Mouse (Mus musculus): Measurements from ENCODE around the gene 1810009A15Rik. TPM values are rescaled to one million over a fixed set of nuclear protein-coding genes. Genes with fewer than 3 reads are reported as not detected.

1810009A15Rik gene
- polyA plus RNA-seq, 1 experiment, result 11.5 TPM

DNA sequence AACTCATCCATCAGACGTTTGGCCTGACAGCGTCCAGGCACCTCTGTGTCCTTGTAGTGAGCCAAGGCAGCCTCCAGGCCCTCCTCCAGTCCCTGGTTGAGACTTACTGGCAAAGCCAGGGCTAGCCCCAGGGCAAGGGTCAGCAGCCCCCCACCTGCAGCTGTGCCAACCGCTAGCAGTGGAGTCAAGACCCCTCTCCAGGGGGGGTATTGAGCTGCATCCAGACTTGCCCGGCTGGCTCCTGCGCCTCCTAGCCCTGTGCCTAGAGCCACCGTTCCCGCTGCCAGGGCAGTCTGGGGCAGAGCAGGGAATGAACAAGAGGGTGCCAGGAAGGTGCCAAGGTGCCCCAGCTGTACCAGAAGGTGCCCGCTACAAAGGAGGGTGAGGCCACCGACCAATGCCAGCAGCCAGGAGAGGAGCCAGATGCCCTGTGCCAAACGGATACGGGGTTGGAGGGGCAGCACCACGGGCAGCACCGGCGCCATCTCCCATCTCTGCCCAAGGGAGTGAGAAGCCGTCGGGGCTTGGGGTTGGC is 40.1 kb downstream of the 1810009A15Rik start:
- Histone ChIP-seq H3K36me3 (ENCODE audit: control insufficient read depth, insufficient read depth, low read length) (peaks cover 14% of the 10 kb centered on the region), H3K27me3 (ENCODE audit: control insufficient read depth, insufficient read depth, low read length) (no peaks in the 10 kb centered on the region), H3K4me1 (ENCODE audit: control insufficient read depth, insufficient read depth, insufficient read length) (peaks cover 17% of the 10 kb centered on the region), H3K4me3 (ENCODE audit: extremely low read depth, insufficient read depth, insufficient read length) (peak overlapping the region; percentile 79), H3K27ac (ENCODE audit: insufficient read depth, low read length) (peak overlapping the region; percentile 89)
- no peak for DNase-seq (ENCODE audit: low read depth in 1 of 2, low spot score in 2 of 2)
- 55% methylated on average over 16 of the region's 16 CpGs for WGBS
- TF ChIP-seq POLR2A (IDR thresholded peaks at IDR 0.05; ENCODE audit: low read depth, low read length) (no peak), CTCF (IDR thresholded peaks at IDR 0.05; ENCODE audit: extremely low read depth, insufficient read depth, insufficient read length, insufficient replicate concordance) (no peak)

DNA sequence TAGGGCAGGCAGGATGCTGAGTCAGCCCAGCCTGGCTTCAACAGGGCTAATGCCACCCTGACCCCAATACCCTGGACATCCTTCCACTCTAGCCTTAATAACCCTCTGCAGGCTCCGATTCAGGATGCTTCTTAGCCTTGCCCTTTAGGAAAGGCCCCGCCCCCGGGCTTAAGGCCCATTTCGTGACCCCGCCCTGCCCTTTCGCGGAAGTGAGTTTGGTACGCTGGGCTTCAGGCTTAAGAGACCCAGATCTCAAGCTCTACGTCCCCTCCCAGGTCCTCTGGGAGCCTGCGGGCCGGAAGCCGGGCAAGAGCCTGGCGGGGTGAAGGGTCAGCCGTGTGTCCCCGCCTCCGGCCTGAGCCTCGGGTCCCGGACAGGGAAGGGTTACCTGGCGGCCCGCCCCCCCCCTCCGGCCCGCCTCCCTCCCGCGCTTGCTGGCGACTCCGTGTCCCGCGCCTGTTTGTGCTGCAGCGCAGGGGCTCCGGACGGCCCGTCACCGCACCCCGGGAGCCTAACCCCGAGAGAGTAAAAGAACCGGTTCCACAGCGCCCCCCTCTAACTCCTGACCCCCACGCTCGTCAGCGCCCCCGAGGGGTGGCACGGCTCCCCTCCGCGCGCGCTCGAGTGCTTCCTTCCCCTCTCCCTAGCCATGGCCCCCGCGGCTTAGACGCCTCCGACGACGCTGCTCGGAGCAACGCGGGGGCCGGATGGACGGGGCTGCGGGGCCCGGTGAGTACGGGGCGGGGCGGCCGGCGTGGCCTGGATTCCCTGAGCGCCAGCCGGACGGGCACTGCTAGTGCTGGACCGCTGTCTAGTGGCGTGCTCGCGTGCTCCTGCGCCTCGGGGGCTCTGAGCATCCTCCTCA is 40.8 kb downstream of the 1810009A15Rik start, which contains the start of the genes Rom1 and Eml3:
Rom1 (minus strand) TSS at position 133 of the 865 bp plus-strand sequence.
Eml3 (plus strand) TSS at position 329 of the 865 bp plus-strand sequence.
- TF ChIP-seq POLR2A (IDR thresholded peaks at IDR 0.05; ENCODE audit: low read depth, low read length) (peak; percentile 20), CTCF (IDR thresholded peaks at IDR 0.05; ENCODE audit: extremely low read depth, insufficient read depth, insufficient read length, insufficient replicate concordance) (peak; percentile 47; the same call in 1 of the 2 replicates)
- Histone ChIP-seq H3K36me3 (ENCODE audit: control insufficient read depth, insufficient read depth, low read length) (peaks cover 15% of the 10 kb centered on the region), H3K4me1 (ENCODE audit: control insufficient read depth, insufficient read depth, insufficient read length) (peaks cover 17% of the 10 kb centered on the region), H3K4me3 (ENCODE audit: extremely low read depth, insufficient read depth, insufficient read length) (peak within 1 kb of the TSS; percentile 79), H3K27me3 (ENCODE audit: control insufficient read depth, insufficient read depth, low read length) (no peaks in the 10 kb centered on the region), H3K27ac (ENCODE audit: insufficient read depth, low read length) (peak within 1 kb of the TSS; percentile 89)
- peak; percentile 60 to 87 for DNase-seq (ENCODE audit: low read depth in 1 of 2, low spot score in 2 of 2)
- WGBS, result under 1% methylated on average over 64 of the region's 74 CpGs

DNA sequence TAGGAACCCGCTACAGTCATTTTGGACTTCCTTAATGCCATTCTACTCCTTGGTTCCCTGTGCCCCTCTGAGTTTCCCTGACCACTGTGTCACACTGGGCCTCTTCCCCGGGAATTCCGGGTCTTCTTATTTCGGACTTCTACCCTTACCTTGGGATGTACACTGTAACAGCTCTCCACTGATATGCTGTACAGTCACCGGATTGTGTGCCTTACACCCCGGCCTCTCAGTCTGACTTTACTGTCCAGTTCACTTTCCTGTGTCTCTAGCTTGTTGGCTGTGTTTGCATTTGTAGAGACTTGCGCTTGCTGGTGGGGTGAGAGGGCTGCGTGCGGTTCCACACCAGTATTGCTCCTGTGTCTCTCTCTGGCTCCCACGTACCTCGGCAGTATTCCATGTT is 41.5 kb downstream of the 1810009A15Rik start:
- H3K4me1 ChIP-seq (ENCODE audit: control insufficient read depth, insufficient read depth, insufficient read length), result peaks cover 17% of the 10 kb centered on the region

DNA sequence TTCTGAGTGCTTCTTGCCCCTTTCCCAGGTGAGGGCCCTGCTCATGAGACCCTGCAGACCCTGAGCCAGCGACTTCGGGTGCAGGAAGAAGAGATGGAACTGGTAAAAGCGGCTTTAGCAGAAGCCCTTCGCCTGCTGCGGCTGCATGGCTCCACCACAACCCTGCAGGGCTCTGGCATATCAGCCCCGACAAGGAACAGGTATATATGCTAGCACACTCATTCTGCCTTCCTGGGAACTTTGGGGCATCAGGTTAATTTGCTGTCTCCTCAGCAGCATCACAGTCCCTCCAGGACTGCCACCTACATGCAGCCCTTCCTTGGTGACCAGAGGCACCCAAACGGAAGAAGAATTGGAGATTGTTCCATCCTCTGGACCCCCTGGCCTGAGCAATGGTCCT is 42.1 kb downstream of the 1810009A15Rik start:
- H3K4me3 ChIP-seq (ENCODE audit: extremely low read depth, insufficient read depth, insufficient read length), result no peak overlapping the region; the same call in 1 of the 2 replicates
- H3K36me3 ChIP-seq (ENCODE audit: control insufficient read depth, insufficient read depth, low read length), result peaks cover 22% of the 10 kb centered on the region
- 86% methylated on average over 7 of the region's 7 CpGs for WGBS
- TF ChIP-seq CTCF (IDR thresholded peaks at IDR 0.05; ENCODE audit: extremely low read depth, insufficient read depth, insufficient read length, insufficient replicate concordance) (no peak), POLR2A (IDR thresholded peaks at IDR 0.05; ENCODE audit: low read depth, low read length) (no peak)
- peaks cover 17% of the 10 kb centered on the region for H3K4me1 ChIP-seq (ENCODE audit: control insufficient read depth, insufficient read depth, insufficient read length)
- no peak overlapping the region for H3K27ac ChIP-seq (ENCODE audit: insufficient read depth, low read length)
- H3K27me3 ChIP-seq (ENCODE audit: control insufficient read depth, insufficient read depth, low read length), result no peaks in the 10 kb centered on the region
- DNase-seq (ENCODE audit: low read depth in 1 of 2, low spot score in 2 of 2), result no peak

More for the DNA sequence above, 41.5 kb downstream of the 1810009A15Rik start:
- DNase-seq (ENCODE audit: low read depth in 1 of 2, low spot score in 2 of 2), result no peak
- Histone ChIP-seq H3K27ac (ENCODE audit: insufficient read depth, low read length) (peak overlapping the region; percentile 89), H3K27me3 (ENCODE audit: control insufficient read depth, insufficient read depth, low read length) (no peaks in the 10 kb centered on the region), H3K36me3 (ENCODE audit: control insufficient read depth, insufficient read depth, low read length) (peaks cover 17% of the 10 kb centered on the region), H3K4me3 (ENCODE audit: extremely low read depth, insufficient read depth, insufficient read length) (peak overlapping the region; percentile 79)
- 14% methylated on average over 11 of the region's 11 CpGs for WGBS
- TF ChIP-seq POLR2A (IDR thresholded peaks at IDR 0.05; ENCODE audit: low read depth, low read length), result no peak
- TF ChIP-seq CTCF (IDR thresholded peaks at IDR 0.05; ENCODE audit: extremely low read depth, insufficient read depth, insufficient read length, insufficient replicate concordance), result no peak

DNA sequence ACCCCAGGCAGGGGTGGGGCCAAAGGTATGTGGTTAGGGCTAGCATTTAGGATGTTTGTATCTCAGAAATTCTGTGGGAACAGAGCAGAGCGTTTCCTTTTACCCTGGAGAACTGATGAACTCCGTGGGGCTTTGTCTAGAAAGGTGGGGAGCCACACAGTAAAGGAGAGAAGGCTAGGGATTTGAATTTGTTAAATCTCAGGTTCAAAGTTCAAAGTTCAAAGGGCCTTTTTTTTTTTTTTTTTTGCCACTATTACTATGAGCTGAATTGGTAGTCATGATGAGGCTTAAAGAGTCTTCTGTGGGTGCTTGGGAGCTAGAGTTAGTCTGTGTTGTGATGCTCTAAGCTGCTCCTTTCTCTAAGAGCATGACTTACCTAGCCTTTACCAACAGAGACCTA is 48.1 kb downstream of the 1810009A15Rik start:
- Histone ChIP-seq H3K4me1 (ENCODE audit: control insufficient read depth, insufficient read depth, insufficient read length) (peaks cover 7% of the 10 kb centered on the region; the same call in 1 of the 2 replicates), H3K27me3 (ENCODE audit: control insufficient read depth, insufficient read depth, low read length) (no peaks in the 10 kb centered on the region), H3K36me3 (ENCODE audit: control insufficient read depth, insufficient read depth, low read length) (peaks cover 24% of the 10 kb centered on the region), H3K4me3 (ENCODE audit: extremely low read depth, insufficient read depth, insufficient read length) (no peak overlapping the region), H3K27ac (ENCODE audit: insufficient read depth, low read length) (no peak overlapping the region)
- TF ChIP-seq POLR2A (IDR thresholded peaks at IDR 0.05; ENCODE audit: low read depth, low read length) (no peak), CTCF (IDR thresholded peaks at IDR 0.05; ENCODE audit: extremely low read depth, insufficient read depth, insufficient read length, insufficient replicate concordance) (no peak)
- no peak for DNase-seq (ENCODE audit: low read depth in 1 of 2, low spot score in 2 of 2)
- 95% methylated on average over 2 of the region's 2 CpGs for WGBS

Other genes with a start within 250 kb of the 1810009A15Rik start
- 0.05 and 0.07 TPM in 2 replicates for gene Chrm1, start 225.1 kb upstream of the 1810009A15Rik start, polyA plus RNA-seq (2012; rRNA removed)
- 122 and 129 TPM in 2 replicates for gene Slc3a2, start 165.5 kb upstream of the 1810009A15Rik start, polyA plus RNA-seq (2012; rRNA removed)
- 26.2 and 30.2 TPM in 2 replicates for gene Wdr74, start 153.0 kb upstream of the 1810009A15Rik start, polyA plus RNA-seq (2012; rRNA removed)
- gene 1700092M07Rik, start 148.1 kb upstream of the 1810009A15Rik start, polyA plus RNA-seq (2012; rRNA removed), result not detected in 2 replicates
- gene Stx5a, start 147.4 kb upstream of the 1810009A15Rik start, polyA plus RNA-seq (2012; rRNA removed), result 52.8 and 53.0 TPM in 2 replicates
- 80.2 and 104 TPM in 2 replicates for gene Nxf1, start 131.8 kb upstream of the 1810009A15Rik start, polyA plus RNA-seq (2012; rRNA removed)
- gene Tmem223, start 117.9 kb upstream of the 1810009A15Rik start, polyA plus RNA-seq (2012; rRNA removed), result 86.1 and 135 TPM in 2 replicates
- gene Tmem179b, start 114.4 kb upstream of the 1810009A15Rik start, polyA plus RNA-seq (2012; rRNA removed), result 87.9 and 117 TPM in 2 replicates
- gene Taf6l, start 102.4 kb upstream of the 1810009A15Rik start, polyA plus RNA-seq (2012; rRNA removed), result 11.3 and 15.8 TPM in 2 replicates
- 27.9 and 30.3 TPM in 2 replicates for gene Polr2g, start 90.3 kb upstream of the 1810009A15Rik start, polyA plus RNA-seq (2012; rRNA removed)
- 2.4 and 2.5 TPM in 2 replicates for gene Zbtb3, start 86.3 kb upstream of the 1810009A15Rik start, polyA plus RNA-seq (2012; rRNA removed)
- 13.2 and 14.2 TPM in 2 replicates for gene Ttc9c, start 69.5 kb upstream of the 1810009A15Rik start, polyA plus RNA-seq (2012; rRNA removed)
- gene Hnrnpul2, start 68.8 kb upstream of the 1810009A15Rik start, polyA plus RNA-seq (2012; rRNA removed), result 22.0 and 25.4 TPM in 2 replicates
- not detected in 2 replicates for gene AC129217.1, start 59.1 kb upstream of the 1810009A15Rik start, polyA plus RNA-seq (2012; rRNA removed)
- 91.7 and 116 TPM in 2 replicates for gene Bscl2, start 51.4 kb upstream of the 1810009A15Rik start, polyA plus RNA-seq (2012; rRNA removed)
- gene Gng3, start 49.7 kb upstream of the 1810009A15Rik start, polyA plus RNA-seq (2012; rRNA removed), result 0.05 and 0.09 TPM in 2 replicates
- gene Lrrn4cl, start 38.1 kb upstream of the 1810009A15Rik start, polyA plus RNA-seq (2012; rRNA removed), result 0.23 and 0.27 TPM in 2 replicates
- 57.9 and 80.6 TPM in 2 replicates for gene Ubxn1, start 17.4 kb upstream of the 1810009A15Rik start, polyA plus RNA-seq (2012; rRNA removed)
- 20.8 and 27.9 TPM in 2 replicates for gene Uqcc3, start 7.9 kb upstream of the 1810009A15Rik start, polyA plus RNA-seq (2012; rRNA removed)
- 0.94 and 1.4 TPM in 2 replicates for gene Lbhd1, start 5.1 kb upstream of the 1810009A15Rik start, polyA plus RNA-seq (2012; rRNA removed)
- not detected in 2 replicates for gene Gm49403, start 4.9 kb upstream of the 1810009A15Rik start, polyA plus RNA-seq (2012; rRNA removed)
- 1.2 TPM in 1 of 2 replicates, not detected in the other for gene Gm49416, start 73 bp downstream of the 1810009A15Rik start, polyA plus RNA-seq (2012; rRNA removed)
- 21.2 and 27.5 TPM in 2 replicates for gene Ints5, start 4.2 kb downstream of the 1810009A15Rik start, polyA plus RNA-seq (2012; rRNA removed)
- 85.2 and 86.9 TPM in 2 replicates for gene Ganab, start 9.2 kb downstream of the 1810009A15Rik start, polyA plus RNA-seq (2012; rRNA removed)
- gene B3gat3, start 31.5 kb downstream of the 1810009A15Rik start, polyA plus RNA-seq (2012; rRNA removed), result 86.0 and 93.4 TPM in 2 replicates
- gene Rom1, start 40.5 kb downstream of the 1810009A15Rik start, polyA plus RNA-seq (2012; rRNA removed), result 10.0 and 11.9 TPM in 2 replicates
- 72.3 and 77.7 TPM in 2 replicates for gene Eml3, start 40.7 kb downstream of the 1810009A15Rik start, polyA plus RNA-seq (2012; rRNA removed)
- 35.0 and 37.7 TPM in 2 replicates for gene Mta2, start 53.0 kb downstream of the 1810009A15Rik start, polyA plus RNA-seq (2012; rRNA removed)
- 18.3 and 22.3 TPM in 2 replicates for gene Tut1, start 65.0 kb downstream of the 1810009A15Rik start, polyA plus RNA-seq (2012; rRNA removed)
- gene Eef1g, start 78.2 kb downstream of the 1810009A15Rik start, polyA plus RNA-seq (2012; rRNA removed), result 206 and 242 TPM in 2 replicates
- gene Ahnak, start 100.4 kb downstream of the 1810009A15Rik start, polyA plus RNA-seq (2012; rRNA removed), result 6.9 and 8.0 TPM in 2 replicates
- 0.26 and 0.91 TPM in 2 replicates for gene Scgb1a1, start 199.1 kb downstream of the 1810009A15Rik start, polyA plus RNA-seq (2012; rRNA removed)
- gene Asrgl1, start 246.8 kb downstream of the 1810009A15Rik start, polyA plus RNA-seq (2012; rRNA removed), result 4.5 and 6.2 TPM in 2 replicates